Mouse (Mus musculus) embryonic stem cell, embryonic (primary cell): Measurements from ENCODE around the gene Slc15a5.

ENCODE experiments used
- CTCF ChIA-PET, 4 experiments: fragments of 300-600 bp in 2 of 4; fragments of 350-600 bp in 2 of 4; sonication (Branson Sonifier 250); formaldehyde crosslinking; loops; one replicate each; lab custom pipeline; 2022; ENCODE audit warnings: inconsistent platforms in 2 of 4; lab: Charles Lee
- POLR2A ChIA-PET, 4 experiments: fragments of 300-600 bp in 2 of 4; fragments of 350-600 bp in 2 of 4; sonication (Branson Sonifier 250); formaldehyde crosslinking; loops; one replicate each; lab custom pipeline; 2022; ENCODE audit warnings: antibody characterized with exemption in 4 of 4, inconsistent platforms in 1 of 4; lab: Charles Lee

Gene Slc15a5

GRCm38 (mm10) chr6:137934545-137935298 lies 145.0 kb downstream of the Slc15a5 start:
- ChIA-PET POLR2A (no interaction called here), CTCF (no interaction called here)
